Mouse (Mus musculus): ENCODE measurements around the gene C2cd2.
"Not testable (repeated sequence)": the region's sequence is repeated elsewhere in the genome, so short reads cannot be mapped to it uniquely, and the experiment has no call there.

C2cd2 gene

DNA sequence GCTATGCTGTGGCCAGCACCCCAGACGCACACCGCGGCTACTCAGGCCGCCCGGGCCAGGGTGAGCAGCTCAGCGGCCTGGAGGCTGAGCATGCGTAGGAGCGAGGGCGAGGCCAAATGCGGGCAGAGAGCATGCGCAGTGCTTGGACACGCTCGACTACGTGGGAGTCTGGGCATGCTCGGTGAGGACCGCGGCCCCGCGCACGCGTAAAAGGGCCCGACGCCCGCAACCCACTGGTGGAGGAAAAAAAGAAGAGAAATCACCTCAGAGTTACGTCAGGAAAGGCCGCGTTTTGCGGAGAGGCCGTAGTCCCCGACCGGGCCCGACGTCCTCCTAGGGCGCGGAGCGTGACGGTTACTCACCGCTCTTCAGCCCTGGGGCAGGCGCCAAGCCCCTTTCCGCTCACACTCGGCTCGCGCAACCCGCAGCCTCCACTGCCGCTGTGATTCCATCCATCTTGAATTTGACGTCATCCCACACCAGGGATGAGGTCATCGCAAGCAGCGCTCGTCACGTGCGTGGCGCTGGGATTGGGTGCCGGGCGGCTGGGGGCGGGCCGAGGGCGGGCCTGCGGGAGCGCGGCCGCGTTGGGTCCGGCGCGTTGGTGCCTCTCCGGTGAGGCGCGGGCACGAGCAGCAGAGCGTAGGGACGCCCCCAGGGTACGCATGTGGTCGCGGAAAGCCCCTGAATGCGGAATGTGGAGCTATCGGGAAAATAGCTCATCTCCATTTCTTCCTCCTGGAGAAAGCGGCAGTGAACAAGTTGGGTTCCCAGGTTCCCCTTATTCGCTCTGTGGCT is at the start of gene C2cd2, which contains the start of gene Zbtb21:
C2cd2 (minus strand) TSS at position 448 of the 798 bp plus-strand sequence.
Zbtb21 (minus strand) TSS at position 472 of the 798 bp plus-strand sequence.
- DNase-seq, result peak; percentile 91 to 93

DNA sequence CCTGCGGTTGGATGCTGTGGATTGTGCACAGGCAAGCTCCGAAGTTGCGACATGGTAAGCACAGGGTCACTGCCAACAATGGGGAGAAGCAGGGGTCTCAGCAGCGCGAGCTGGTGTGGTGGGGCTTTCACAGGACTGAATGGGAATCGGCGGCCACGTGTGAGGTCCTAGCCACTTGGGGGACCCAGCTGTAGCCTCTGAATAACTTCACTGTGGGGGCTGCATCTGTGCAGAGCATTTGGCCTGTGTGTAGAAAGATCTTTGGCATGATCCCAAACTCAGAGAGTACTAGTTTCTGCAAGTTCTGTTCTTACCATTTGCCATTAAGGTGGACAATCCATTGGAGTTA is 35.0 kb upstream of the C2cd2 start:
- DNase-seq, result not testable (repeated sequence)

GRCm38 (mm10) chr16:97996616-97997382 is 34.4 kb upstream of the C2cd2 start, which contains the start of gene B230307C23Rik:
TSS of gene B230307C23Rik (plus strand) at chr16:97997315.
- peak; percentile 73 to 76 for DNase-seq

GRCm38 (mm10) chr16:97995849-97996615 is 33.6 kb upstream of the C2cd2 start:
- DNase-seq, result no peak

DNA sequence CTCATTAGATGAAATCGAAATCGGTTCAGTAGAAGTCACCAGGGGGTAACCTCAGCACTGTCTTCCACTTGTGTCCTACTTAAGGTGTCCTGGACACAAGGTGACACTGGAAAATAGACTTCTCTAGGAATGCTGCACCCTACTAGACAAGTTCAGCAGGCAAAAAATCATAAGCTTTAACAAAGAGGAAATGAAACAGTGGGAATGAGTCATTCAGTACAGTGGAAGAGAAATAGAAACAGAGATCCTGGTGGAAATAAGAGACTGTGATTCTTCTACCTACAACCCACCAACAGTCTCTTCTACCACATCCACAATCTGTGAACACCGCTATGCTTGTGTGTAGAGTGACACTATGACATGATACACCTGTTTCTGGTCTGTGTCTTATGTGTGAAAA is 30.1 kb upstream of the C2cd2 start:
- DNase-seq, result not testable (repeated sequence)

GRCm38 (mm10) chr16:97991517-97991916 is 29.1 kb upstream of the C2cd2 start:
- no peak for DNase-seq

DNA sequence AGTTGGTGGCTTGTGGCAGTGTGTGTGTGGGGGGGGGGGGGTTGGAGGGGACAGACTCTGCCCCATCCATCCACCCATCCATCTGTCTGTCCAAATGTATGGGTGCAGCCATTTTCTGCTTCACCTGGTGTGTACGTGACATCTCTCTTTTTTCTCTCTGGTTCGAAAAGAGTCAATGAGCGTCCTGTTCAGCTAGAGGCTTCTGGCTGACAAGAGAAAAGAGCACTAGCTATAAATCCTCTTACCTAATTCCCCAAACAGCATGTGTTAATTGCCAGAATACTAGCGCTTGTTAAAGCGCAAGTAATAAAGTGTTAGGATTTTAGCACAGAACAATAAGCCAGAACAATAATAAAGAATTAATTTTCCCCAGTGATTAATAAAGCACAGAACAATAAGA is 22.2 kb upstream of the C2cd2 start:
- no peak for DNase-seq

- no peak for DNase-seq
Observed at GRCm38 (mm10) chr16:97981362-97981761, 19.0 kb upstream of the C2cd2 start.

DNA sequence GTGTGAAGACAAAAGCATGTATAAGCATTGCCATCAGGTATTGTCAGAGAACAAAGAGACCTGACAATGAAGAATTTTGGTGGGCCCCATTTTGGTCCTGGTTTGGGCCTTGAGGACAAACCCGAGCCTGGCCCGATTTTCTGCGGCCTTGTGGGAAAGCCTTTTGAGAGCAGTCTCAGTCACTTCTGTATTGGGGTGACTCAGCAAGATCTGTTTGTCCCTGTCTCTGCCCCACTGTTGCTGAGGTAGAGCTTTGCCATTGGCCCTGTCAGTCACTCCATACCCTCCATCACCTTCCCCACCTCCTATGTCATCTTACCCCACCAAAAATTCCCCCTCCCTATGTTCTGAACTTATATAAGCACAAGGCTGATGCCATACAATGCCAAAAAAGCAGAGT is 15.3 kb upstream of the C2cd2 start:
- no peak for DNase-seq

DNA sequence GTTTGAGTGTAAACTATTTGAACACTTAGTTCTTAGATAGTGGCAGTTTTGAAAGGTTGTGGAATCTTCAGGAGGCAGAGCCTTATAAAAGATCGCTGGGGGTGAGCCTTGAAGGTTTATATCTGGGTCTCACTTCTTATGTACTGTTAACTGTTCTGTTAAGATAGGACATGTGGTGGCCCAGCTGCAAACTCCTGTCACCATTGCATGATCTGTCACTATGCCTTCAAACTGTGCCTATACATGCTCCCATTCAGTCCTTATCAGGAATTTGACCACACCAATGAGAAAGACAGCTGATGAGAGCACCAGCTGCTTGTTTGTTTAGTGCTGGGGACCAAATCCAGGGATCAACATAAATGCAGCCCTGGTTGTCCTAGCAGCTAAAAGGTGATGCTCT is 14.9 kb upstream of the C2cd2 start:
- no peak for DNase-seq

DNA sequence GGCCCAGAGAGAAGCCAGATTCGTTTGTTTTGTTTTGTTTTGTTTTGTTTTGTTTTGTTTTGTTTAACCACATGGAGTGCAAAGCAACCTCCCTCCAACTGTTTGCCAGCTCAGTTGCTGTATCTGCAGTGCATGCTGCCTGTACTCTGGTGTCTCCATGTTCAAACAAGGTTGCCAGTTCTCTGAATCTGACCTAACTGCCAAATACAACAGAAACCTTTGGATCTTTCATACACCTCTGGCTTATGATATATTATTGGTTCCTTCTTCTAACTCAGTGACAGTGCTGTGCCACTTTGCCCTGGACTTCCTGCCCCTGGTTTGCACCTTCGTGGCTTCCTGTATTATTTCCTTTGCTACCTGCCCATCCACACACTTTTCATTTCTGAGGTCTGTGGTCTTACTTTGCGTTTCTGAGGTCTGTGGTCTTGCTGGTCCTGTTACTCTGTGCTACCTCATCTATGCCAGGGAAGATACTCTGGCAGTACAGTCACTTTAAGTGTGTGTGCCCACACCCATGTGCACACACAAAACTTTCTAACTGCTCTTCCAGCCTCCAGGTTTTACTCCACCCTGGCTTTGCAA is 1.6 kb upstream of the C2cd2 start:
- DNase-seq, result no peak

DNA sequence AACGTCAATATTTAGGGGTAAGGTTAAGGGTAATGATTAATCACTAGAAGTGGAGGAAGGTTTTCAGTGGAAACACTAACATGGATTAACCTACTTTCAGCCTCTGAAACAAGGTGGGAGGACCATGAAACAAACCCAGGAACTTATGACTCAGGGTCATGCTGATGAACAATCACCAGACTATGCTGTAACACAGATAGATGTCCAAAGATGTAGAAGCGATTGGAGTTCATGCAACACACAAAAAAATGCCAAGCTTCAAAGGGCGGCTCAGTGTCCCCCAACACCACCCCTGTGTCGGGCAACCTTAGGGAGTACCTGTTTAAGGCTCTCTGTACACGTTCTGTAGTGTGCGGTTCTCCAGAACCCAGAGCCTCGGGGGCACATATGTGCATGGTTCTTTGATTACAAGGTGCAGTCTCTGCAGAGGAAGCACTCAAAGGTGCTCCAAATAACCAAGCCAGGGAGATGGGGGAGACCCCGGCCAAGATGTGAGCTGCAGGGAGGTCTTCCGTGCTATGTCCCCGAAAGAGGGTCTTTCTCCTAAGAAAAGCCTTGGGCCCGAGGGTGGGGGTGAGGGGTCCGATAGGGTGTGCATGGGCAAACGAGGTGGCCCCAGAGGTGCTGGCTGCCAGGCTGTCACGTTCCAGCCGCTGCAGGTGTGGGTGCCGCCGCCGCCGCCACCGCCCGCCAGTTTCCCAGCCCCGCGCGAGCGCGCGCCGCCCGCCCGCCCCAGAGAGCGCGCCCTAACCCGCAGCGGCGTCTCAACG is 832 bp downstream of the C2cd2 start:
- no peak for DNase-seq

GRCm38 (mm10) chr16:97960348-97960747 is 2.0 kb downstream of the C2cd2 start:
- DNase-seq, result no peak

GRCm38 (mm10) chr16:97958401-97958973 is 3.9 kb downstream of the C2cd2 start:
- DNase-seq, result no peak

DNA sequence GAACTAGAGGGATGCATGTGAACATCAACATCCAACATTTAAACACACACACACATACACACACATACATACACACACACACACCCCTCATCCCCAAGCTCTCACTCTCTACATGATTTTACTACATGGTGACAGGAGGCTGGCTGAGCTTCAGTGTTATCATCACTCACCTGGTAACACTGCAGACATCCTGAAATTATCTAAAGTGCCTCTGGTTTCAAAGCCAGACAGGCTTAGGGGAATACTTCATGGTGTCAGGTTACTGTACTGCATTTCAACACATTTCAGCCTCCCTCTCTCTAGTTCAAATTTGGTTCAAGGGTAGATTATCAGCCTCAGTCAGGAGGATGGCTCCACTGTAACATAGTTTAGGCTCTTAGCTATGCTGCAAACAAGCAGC is 4.8 kb downstream of the C2cd2 start:
- no peak for DNase-seq

GRCm38 (mm10) chr16:97956011-97956410 is 6.4 kb downstream of the C2cd2 start:
- no peak for DNase-seq

DNA sequence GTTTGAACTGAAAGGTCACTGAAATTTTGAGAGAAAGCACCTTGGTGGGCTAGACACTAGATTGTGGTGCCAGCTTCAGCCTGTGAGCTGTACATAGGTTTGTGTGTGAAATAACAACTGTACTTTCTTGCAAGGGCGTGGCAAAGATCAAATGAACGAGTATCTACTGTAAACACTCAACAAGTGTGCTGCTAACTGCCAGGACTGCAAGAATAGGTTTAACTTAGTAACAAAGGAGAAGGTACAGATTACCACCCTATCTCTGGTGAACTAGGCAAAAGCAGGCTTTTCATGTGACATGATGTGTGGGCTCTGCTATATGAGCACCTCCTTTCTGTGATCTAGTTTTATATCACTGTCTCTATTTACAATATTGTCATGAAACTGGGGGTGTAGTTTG is 9.1 kb downstream of the C2cd2 start:
- DNase-seq, result no peak

DNA sequence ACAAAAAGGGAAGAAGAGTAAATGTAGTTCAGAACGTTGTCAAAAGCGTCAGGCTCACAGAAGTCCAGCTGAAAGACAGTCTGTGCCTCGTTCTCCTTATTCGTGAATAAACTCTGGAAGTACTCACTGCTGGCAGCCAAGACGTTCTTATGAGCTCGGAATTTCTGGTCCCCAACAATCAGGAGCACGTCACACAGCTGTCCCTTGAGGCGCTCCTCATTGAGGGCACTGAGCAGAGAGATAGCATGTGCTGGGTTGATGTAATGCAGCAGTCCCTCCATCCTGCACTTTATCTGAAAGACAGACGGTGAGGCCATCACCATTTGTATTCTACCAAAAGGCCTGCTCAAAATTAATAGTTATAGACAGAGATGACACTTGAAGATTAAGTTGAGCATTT is 9.6 kb downstream of the C2cd2 start:
- no peak for DNase-seq

GRCm38 (mm10) chr16:97952371-97952770 is 10.0 kb downstream of the C2cd2 start:
- no peak for DNase-seq

GRCm38 (mm10) chr16:97950061-97950460 is 12.3 kb downstream of the C2cd2 start:
- no peak for DNase-seq

DNA sequence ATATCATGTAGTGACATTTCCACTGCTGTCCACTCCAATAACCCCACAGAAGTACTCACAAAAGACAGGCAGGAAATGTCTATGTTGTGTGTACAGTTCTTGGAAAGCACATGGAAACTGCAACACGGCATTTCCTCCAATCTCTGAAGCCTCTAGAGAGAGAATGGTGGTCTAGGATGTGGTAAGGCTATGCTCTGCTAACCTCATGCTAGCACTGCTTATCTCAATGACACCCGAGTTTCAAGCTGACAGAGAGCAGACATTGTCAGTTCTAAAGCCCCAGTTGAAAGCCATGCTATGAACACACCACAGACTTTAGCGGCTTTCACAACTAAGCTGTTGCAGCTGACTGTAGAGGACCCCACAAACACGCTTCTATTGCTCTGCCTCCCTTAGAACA is 13.6 kb downstream of the C2cd2 start:
- DNase-seq, result no peak

GRCm38 (mm10) chr16:97946993-97947392 is 15.4 kb downstream of the C2cd2 start:
- not testable (repeated sequence) for DNase-seq
